Mouse (Mus musculus) left cerebral cortex, postnatal 36 days (tissue): ENCODE data around the gene Minos1. TPM values are rescaled to one million over a fixed set of nuclear protein-coding genes. Genes with fewer than 3 reads are reported as not detected.

Experiments used
- DNase-seq, 2 experiments: peaks; one replicate each; pipeline ENCODE4 v3.0.0; 2021 to 2022; ENCODE audit warnings: low spot score in 2 of 2, mixed read lengths in 1 of 2
- intact Hi-C: fragments of 180-260 bp; cut with DNase I; formaldehyde crosslinking; loops from one replicate; pipeline ENCODE4 v1.15.1; 2025
- total RNA-seq, 2 experiments: library from RNA; stranded (reverse); gene quantifications; 2 replicates each; pipeline ENCODE4 v1.2.3; 2021

The Minos1 gene
- total RNA-seq, 2 experiments from 2014 or later, result 196 to 197 TPM

DNA sequence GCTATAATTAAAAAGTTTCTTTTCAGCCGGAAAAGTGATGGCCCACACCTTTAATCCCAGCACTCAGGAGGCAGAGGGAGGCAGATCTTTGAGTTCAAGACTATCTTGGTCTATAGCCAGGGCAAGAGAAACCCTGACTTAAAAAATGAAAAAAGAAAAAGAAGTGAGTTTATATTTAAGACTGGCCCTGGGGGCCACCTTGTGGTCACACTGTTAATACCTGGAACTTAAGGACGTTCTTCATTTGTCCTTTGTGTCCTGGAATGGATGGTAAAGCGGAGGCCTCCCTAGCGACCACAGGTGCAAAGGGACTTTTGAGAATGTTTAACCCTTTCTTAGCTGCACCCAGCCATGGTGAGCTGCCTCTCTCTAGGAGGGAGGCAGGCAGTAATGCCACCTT lies 52.2 kb downstream of the Minos1 start:
- intact Hi-C loops, result loop anchor here (2.0 kb wide), 1 partner anchor 156 kb away; no protein-coding TSS in a partner anchor
- no peak for DNase-seq

GRCm38 (mm10) chr4:139078313-139078712 lies 52.6 kb downstream of the Minos1 start:
- no peak for DNase-seq
- intact Hi-C loops, result loop anchor here (2.0 kb wide), 1 partner anchor 156 kb away; no protein-coding TSS in a partner anchor

DNA sequence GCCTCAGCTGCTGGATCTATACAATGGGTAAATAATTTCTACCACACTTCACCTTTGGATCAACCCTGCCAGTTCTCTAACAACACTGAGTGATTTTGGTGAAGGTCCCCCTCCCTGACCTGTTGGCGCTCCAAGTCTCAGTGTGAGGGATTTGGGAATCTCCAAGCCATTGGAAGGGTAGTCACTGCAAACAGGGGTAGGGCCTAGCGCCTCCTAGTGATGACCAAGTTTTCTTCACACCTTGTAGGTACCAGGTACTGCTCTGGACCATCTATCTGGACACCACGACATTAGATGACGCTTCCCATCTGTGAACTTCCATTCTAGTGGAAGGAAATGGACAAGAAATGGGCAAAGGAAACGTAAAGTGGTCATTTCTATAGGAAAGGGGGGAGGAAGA lies 55.0 kb downstream of the Minos1 start:
- intact Hi-C loops, result loop anchor here (2.0 kb wide), 1 partner anchor 41 kb away; no protein-coding TSS in a partner anchor
- no peak for DNase-seq

DNA sequence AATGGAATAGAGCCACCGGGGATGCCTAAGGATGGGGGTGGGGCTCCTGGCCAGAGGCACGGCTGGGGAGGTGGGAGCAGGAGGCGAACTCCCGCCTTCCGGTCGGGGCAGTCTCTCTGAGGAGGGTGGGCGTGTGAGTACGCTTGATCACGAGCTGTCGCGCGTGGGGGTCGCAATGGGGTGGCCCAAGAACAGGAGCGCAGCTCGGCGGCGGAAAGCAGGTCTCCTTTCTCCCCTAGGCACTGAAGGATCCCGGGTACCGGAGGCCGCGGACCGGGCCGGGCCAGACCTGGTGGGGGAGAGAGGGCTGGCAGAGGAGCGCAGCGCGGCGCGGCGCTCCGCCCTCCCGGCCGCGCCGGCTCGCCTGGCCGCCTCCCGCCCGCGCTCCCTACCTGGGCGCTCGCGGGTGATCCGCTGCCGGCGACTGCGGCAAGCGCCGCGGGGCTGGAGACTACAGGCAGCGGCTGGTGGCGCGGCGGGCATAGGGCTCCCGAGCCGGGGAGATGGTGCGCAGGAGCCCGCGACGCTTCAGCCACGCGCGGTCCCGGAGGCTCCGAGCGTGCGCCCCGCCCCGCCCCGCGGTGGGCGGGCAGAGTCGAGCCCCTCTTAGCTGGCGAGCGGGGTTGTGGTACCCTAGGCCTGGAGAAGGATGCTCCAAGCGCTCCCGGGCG lies 55.7 kb downstream of the Minos1 start, which contains the start of gene Htr6:
Htr6 (minus strand) TSS at position 530 of the 671 bp plus-strand sequence.
- peak; percentile 60 to 73 for DNase-seq

DNA sequence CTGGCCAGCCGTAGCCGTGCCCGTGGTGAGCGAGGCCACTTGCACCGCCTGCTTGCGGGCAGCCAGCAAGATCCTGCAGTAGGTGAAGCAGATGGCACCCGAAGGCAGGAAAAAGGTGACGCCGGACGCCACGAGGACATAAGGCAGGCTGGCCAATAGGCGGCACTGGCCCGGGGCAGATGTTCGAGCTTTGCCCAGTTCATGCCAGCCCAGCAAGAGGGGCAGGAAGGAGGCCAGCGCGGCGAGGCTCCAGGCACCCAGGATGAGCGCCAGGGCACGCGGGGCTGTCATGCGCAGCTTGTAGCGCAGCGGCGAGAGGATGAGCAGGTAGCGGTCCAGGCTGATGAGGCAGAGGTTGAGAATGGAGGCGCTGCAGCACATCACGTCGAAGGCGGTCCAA lies 56.9 kb downstream of the Minos1 start:
- intact Hi-C loops, result loop anchor here (2.0 kb wide), 1 partner anchor 39 kb away; no protein-coding TSS in a partner anchor
- DNase-seq, result no peak

More for the DNA sequence above, 55.7 kb downstream of the Minos1 start, which contains the start of gene Htr6:
- intact Hi-C loops, result loop anchor here (2.0 kb wide), 1 partner anchor 40 kb away; no protein-coding TSS in a partner anchor

- intact Hi-C loops, result no loop called here
- DNase-seq, result peak; percentile 72 to 85
Measured at GRCm38 (mm10) chr4:139068287-139068686, 62.6 kb downstream of the Minos1 start.

DNA sequence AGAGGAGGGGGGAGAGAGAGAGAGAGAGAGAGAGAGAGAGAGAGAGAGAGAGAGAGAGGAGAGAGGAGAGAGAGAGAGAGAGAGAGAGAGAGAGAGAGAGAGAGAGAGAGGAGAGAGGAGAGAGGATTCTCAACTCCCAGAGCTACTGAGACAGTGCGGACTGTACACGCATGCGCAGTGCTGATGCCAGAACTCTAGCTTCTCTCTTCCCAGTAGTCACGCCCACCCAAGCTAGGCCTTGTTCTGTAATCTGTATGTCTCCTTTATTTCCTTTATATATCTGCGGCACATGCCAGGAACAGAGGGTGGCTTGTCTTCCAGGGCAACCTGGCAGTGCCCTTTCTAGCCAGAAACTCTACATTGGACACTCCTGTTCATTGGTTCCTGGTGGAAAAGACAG lies 66.1 kb downstream of the Minos1 start:
- intact Hi-C loops, result no loop called here
- DNase-seq, result no peak

- intact Hi-C loops, result no loop called here
- no peak for DNase-seq
Measured at GRCm38 (mm10) chr4:139059569-139059968, 71.3 kb downstream of the Minos1 start.

DNA sequence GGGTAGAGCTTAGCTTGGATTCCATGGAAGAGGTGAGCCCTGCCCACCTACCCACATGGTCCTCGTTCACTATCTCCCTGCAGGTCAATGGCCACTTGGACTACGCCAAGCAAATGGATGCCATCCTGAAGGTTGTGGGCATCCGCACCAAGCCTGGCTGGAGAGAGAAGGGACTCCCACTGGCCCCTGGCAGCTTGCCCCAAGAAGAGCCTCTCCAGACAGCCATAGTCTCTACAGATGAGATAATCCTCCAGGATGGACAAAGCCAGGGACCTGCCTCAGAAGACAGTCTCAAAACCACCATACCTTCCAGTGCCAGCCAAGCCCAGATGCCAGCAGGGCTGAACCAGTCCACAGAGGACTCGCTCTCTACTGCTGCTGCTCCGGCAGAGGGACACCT lies 72.9 kb downstream of the Minos1 start:
- intact Hi-C loops, result no loop called here
- DNase-seq, result no peak

GRCm38 (mm10) chr4:139057291-139057690 lies 73.6 kb downstream of the Minos1 start:
- no peak for DNase-seq
- intact Hi-C loops, result no loop called here

GRCm38 (mm10) chr4:139055744-139056143 lies 75.2 kb downstream of the Minos1 start:
- no peak for DNase-seq
- intact Hi-C loops, result no loop called here

GRCm38 (mm10) chr4:139055336-139055735 lies 75.6 kb downstream of the Minos1 start:
- no peak for DNase-seq
- intact Hi-C loops, result no loop called here

DNA sequence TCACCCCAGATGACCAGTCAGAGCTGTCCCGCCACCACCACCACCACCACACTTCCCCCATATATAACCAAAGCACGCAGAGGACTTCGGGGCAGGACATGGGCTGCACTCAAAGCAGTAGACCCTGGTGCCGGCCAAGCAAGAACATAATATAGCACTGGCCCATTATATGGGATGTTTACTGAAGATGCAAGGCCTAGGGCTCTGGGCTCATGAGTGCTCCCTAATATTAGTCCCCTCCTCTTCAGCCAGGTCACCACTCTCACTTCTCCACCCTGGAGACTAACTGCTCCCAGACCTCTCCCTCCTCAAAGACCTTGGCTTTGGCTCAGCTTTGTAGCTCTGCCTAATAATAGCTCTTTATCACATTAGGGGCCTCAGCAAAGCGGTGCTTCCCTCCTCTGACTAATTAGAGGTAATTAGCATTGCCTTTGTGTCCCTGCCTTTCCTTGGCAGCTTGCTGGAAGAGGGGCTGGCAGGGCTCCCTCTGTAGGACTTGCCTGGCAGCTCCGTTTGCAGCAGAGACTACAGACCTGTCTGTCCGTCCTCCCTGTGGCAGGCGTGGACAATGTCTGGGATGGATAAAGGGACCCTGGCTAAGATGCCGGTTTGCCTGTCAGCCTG lies 76.5 kb downstream of the Minos1 start:
- DNase-seq, result no peak
- intact Hi-C loops, result no loop called here

DNA sequence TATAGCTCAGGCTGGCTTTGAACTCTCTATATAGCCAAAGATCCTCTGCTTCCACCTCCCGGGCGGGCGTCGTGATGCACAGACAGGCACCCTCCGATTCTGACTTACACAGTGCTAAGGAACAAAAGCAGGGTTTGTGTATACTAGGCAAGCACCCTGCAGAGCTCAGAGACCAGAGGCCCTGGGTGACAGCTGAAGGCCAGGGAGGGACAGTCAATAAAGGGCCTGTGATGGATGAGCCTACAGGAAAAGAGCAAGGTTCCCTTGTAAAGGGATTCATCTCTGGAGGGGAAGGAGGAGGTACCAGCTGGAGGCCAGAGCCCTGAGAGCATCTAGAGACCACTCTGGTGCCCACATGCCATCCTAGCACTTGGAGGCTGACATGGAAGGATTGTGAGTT lies 77.5 kb downstream of the Minos1 start:
- intact Hi-C loops, result no loop called here
- no peak for DNase-seq

DNA sequence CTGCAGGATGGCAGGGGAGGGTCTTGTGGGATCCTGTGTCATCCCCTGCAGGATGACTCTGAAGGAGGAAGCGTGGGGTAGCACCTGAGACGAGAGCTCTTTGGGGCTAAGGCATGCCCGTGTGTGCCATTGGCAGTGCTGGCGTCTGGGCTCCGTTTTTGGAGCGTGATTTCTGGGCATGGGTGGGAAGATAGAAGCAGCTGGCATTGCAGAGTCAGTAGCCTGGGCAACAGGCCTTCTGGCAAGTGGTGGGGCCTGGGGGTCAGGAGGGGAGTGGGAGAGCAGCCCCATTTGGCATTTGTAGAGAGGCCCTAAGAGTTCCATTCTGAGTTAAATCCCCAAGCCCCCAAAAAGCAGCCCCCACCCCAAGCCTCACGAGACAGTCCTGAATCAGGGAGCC lies 78.1 kb downstream of the Minos1 start:
- intact Hi-C loops, result no loop called here
- DNase-seq, result no peak

Other genes with a start within 250 kb of the Minos1 start
- 10 to 100 TPM; 18.1 to 18.3 TPM for gene Otud3, start 217.2 kb downstream of the Minos1 start, total RNA-seq
- gene Rnf186, start 164.0 kb downstream of the Minos1 start, total RNA-seq, result not detected
- 1 to 10 TPM; 2.6 to 2.7 TPM for gene Tmco4, start 158.2 kb downstream of the Minos1 start, total RNA-seq
- 1 to 10 TPM; 6.6 to 8.5 TPM for gene Htr6, start 55.5 kb downstream of the Minos1 start, total RNA-seq
- gene Nbl1, start 38.1 kb downstream of the Minos1 start, total RNA-seq, result 10 to 100 TPM; 73.0 to 76.2 TPM
- gene Capzb, start 61.8 kb upstream of the Minos1 start, total RNA-seq, result 100 to 1,000 TPM; 343 to 354 TPM
- 10 to 100 TPM; 11.1 to 13.4 TPM for gene Pqlc2, start 179.6 kb upstream of the Minos1 start, total RNA-seq
- gene Akr7a5, start 179.6 kb upstream of the Minos1 start, total RNA-seq, result 10 to 100 TPM; 24.9 to 32.3 TPM
- gene Mrto4, start 221.5 kb upstream of the Minos1 start, total RNA-seq, result 10 to 100 TPM; 43.8 to 45.3 TPM
- gene Emc1, start 221.5 kb upstream of the Minos1 start, total RNA-seq, result 10 to 100 TPM; 85.9 to 87.9 TPM
- gene Ubr4, start 221.5 kb upstream of the Minos1 start, total RNA-seq, result 100 to 1,000 TPM; 155 to 199 TPM